Mouse (Mus musculus) bone marrow, adult 2 months (tissue): ENCODE data around the gene Stk19.
"Not testable (repeated sequence)": the region's sequence is repeated elsewhere in the genome, so short reads cannot be mapped to it uniquely, and the experiment has no call there.

Source experiments
- CTCF ChIP-seq: fragments of 200-500 bp; IDR thresholded peaks from 2 replicates; pipeline ENCODE4 v1.5.1; 2011; ENCODE audit warnings: low read length, control low read depth; ENCODE audit not compliant: control insufficient read depth, insufficient read depth
- POLR2A ChIP-seq: fragments of 200-500 bp; IDR thresholded peaks from 2 replicates; pipeline ENCODE4 v1.6.1; 2011; ENCODE audit warnings: low read depth, mild to moderate bottlenecking, control low read depth, low read length, borderline replicate concordance; ENCODE audit not compliant: control insufficient read depth

- not testable (repeated sequence) for TF ChIP-seq POLR2A, CTCF
Observed at GRCm38 (mm10) chr17:34804301-34804700, 32.4 kb downstream of the Stk19 start, which contains the start of gene Cyp21a1.
